Mouse (Mus musculus) heart, adult 2 months (tissue): ENCODE measurements around the gene Ifitm1.
A peak's percentile ranks its signal among the peaks of the same experiment; 100 is the strongest.

Source experiments
- CTCF ChIP-seq: fragments of 200-600 bp; IDR thresholded peaks from 2 replicates; pipeline ENCODE4 v1.8.1; 2022; ENCODE audit warnings: antibody characterized with exemption, mild to moderate bottlenecking, moderate library complexity
- POLR2A ChIP-seq: fragments of 200-500 bp; IDR thresholded peaks from 2 replicates; pipeline ENCODE4 v1.6.1; 2011; ENCODE audit warnings: mild to moderate bottlenecking, low read depth, low read length, control low read depth; ENCODE audit not compliant: insufficient read depth

DNA sequence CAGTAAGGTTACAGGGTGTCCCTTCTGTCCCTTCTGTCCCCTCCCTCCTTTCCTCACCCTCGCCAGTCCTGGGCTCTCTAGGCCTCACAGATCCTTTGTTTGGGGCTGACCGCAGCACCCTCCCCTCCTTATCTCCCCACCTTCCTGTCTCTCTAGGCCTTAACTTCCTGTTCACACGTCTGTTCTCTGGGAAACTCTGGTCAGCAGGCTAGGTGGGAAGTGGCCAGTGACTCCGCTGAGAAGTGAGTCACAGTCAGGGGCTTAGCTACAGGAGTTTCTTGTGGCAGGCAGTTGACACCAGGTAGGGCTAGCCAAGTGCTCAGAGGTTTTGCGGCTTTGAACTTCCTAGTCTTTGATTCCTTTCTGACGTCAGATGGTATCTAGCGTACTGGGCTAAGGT, 20.0 kb upstream of the Ifitm1 start:
- no peak for TF ChIP-seq CTCF
- peak; percentile 52; the same call in 1 of the 2 replicates for TF ChIP-seq POLR2A
